Mouse (Mus musculus) forebrain, embryonic 15.5 days (tissue): ENCODE results near the gene Psap. TPM values are rescaled to one million over a fixed set of nuclear protein-coding genes. Genes with fewer than 3 reads are reported as not detected.
A peak's percentile ranks its signal among the peaks of the same experiment; 100 is the strongest.
"Not testable (repeated sequence)": the region's sequence is repeated elsewhere in the genome, so short reads cannot be mapped to it uniquely, and the experiment has no call there.

Source experiments
- ATAC-seq: fragments of 200-750 bp; cut with Nextera tagmentation; replicated peaks from 2 replicates; pipeline ENCODE4 v1.8.0; 2017; ENCODE audit warnings: mild to moderate bottlenecking, moderate TSS enrichment, moderate library complexity
- H3K27ac ChIP-seq: fragments of 300-500 bp; sonication (generic); replicated peaks from 2 replicates; pipeline ENCODE4 v1.5.1; 2015; ENCODE audit warnings: mild to moderate bottlenecking, inconsistent platforms
- H3K27me3 ChIP-seq: fragments of 300-500 bp; sonication (generic); 2 replicates; pipeline ENCODE4 v1.6.1; 2015; ENCODE audit warnings: inconsistent platforms
- H3K36me3 ChIP-seq: fragments of 300-500 bp; sonication (generic); 2 replicates; pipeline ENCODE4 v1.6.1; 2015; ENCODE audit warnings: mild to moderate bottlenecking, inconsistent platforms
- H3K4me1 ChIP-seq: fragments of 300-500 bp; sonication (generic); 2 replicates; pipeline ENCODE4 v1.6.1; 2015; ENCODE audit warnings: inconsistent platforms
- H3K4me2 ChIP-seq: fragments of 300-500 bp; sonication (generic); replicated peaks from 2 replicates; pipeline ENCODE4 v1.6.1; 2015; ENCODE audit warnings: mild to moderate bottlenecking, inconsistent platforms
- H3K4me3 ChIP-seq: fragments of 300-500 bp; sonication (generic); 2 replicates; pipeline ENCODE4 v1.5.1; 2015; ENCODE audit warnings: mild to moderate bottlenecking, inconsistent platforms
- H3K9ac ChIP-seq: fragments of 300-500 bp; sonication (generic); replicated peaks from 2 replicates; pipeline ENCODE4 v1.6.1; 2015; ENCODE audit warnings: mild to moderate bottlenecking, inconsistent platforms
- H3K9me3 ChIP-seq: fragments of 300-500 bp; sonication (generic); 2 replicates; pipeline ENCODE4 v1.6.1; 2016; ENCODE audit warnings: inconsistent platforms
- WGBS: fragments of 180-500 bp; shearing (Covaris S2); methylation state at CpG from one replicate; pipeline ENCODE4 v1.1.7; 2015; ENCODE audit warnings: mixed read lengths; 5-methylcytosine and 5-hydroxymethylcytosine counted together
- polyA plus RNA-seq: library from polyadenylated mRNA; unstranded; fragments of >200 nt; fragmentation: Nextera tagmentation; extraction: Ambion mirVana; gene quantifications from 2 replicates; pipeline ENCODE4 v1.2.1, GENCODE M21; 2015

Gene Psap
- polyA plus RNA-seq = 141 and 169 TPM in 2 replicates

GRCm38 (mm10) chr10:60277207-60278005 lies at the start of gene Psap:
Gene Psap (plus strand): TSS chr10:60277627.
- H3K4me3 ChIP-seq = peak within 1 kb of the TSS; percentile 50
- peak within 1 kb of the TSS; percentile 92 for H3K27ac ChIP-seq
- peak within 1 kb of the TSS; percentile 57 for H3K4me2 ChIP-seq
- H3K36me3 ChIP-seq = no peaks in the 10 kb centered on the region
- peak; percentile 93 for ATAC-seq
- peaks cover 46% of the 10 kb centered on the region for H3K4me1 ChIP-seq
- peak within 1 kb of the TSS; percentile 62 for H3K9ac ChIP-seq
- H3K9me3 ChIP-seq = no peaks in the 10 kb centered on the region
- H3K27me3 ChIP-seq = no peaks in the 10 kb centered on the region
- WGBS = 2% methylated on average over 54 of the region's 54 CpGs

- no peak for ATAC-seq
- Histone ChIP-seq H3K4me2 (no peak overlapping the region), H3K4me3 (no peak overlapping the region), H3K9me3 (no peaks in the 10 kb centered on the region), H3K27me3 (no peaks in the 10 kb centered on the region), H3K9ac (no peak overlapping the region), H3K4me1 (no peaks in the 10 kb centered on the region), H3K36me3 (no peaks in the 10 kb centered on the region), H3K27ac (no peak overlapping the region)
- WGBS = 73% methylated on average over 4 of the region's 4 CpGs
These were observed 49.8 kb upstream of the Psap start for GRCm38 (mm10) chr10:60227666-60228065.

- H3K4me3 ChIP-seq = no peak overlapping the region
- no peak overlapping the region for H3K9ac ChIP-seq
- 90% methylated on average over 6 of the region's 6 CpGs for WGBS
- H3K4me1 ChIP-seq = no peaks in the 10 kb centered on the region
- no peaks in the 10 kb centered on the region for H3K27me3 ChIP-seq
- no peaks in the 10 kb centered on the region for H3K36me3 ChIP-seq
- H3K4me2 ChIP-seq = no peak overlapping the region
- ATAC-seq = no peak
- no peaks in the 10 kb centered on the region for H3K9me3 ChIP-seq
- H3K27ac ChIP-seq = no peak overlapping the region
These were observed 48.3 kb upstream of the Psap start for GRCm38 (mm10) chr10:60229113-60229512.

- H3K36me3 ChIP-seq = no peaks in the 10 kb centered on the region
- no peak overlapping the region for H3K4me2 ChIP-seq
- ATAC-seq = no peak
- H3K9me3 ChIP-seq = no peaks in the 10 kb centered on the region
- no peaks in the 10 kb centered on the region for H3K4me1 ChIP-seq
- H3K27ac ChIP-seq = no peak overlapping the region
- WGBS = 75% methylated on average over 6 of the region's 6 CpGs
- H3K4me3 ChIP-seq = no peak overlapping the region
- no peak overlapping the region for H3K9ac ChIP-seq
- H3K27me3 ChIP-seq = no peaks in the 10 kb centered on the region
These were observed 46.9 kb upstream of the Psap start for GRCm38 (mm10) chr10:60230321-60231088.

GRCm38 (mm10) chr10:60234006-60234405 lies 43.4 kb upstream of the Psap start:
- Histone ChIP-seq H3K36me3 (no peaks in the 10 kb centered on the region), H3K4me2 (no peak overlapping the region), H3K4me3 (no peak overlapping the region), H3K4me1 (no peaks in the 10 kb centered on the region), H3K27me3 (no peaks in the 10 kb centered on the region), H3K9ac (no peak overlapping the region), H3K9me3 (no peaks in the 10 kb centered on the region), H3K27ac (no peak overlapping the region)
- 82% methylated on average over 9 of the region's 9 CpGs for WGBS
- ATAC-seq = no peak

GRCm38 (mm10) chr10:60235876-60236275 lies 41.6 kb upstream of the Psap start:
- H3K27me3 ChIP-seq, H3K27ac ChIP-seq, H3K4me2 ChIP-seq, ATAC-seq, H3K9me3 ChIP-seq, H3K4me1 ChIP-seq, H3K36me3 ChIP-seq, H3K4me3 ChIP-seq, H3K9ac ChIP-seq: not testable (repeated sequence)
- 95% methylated on average over 6 of the region's 6 CpGs for WGBS

GRCm38 (mm10) chr10:60237475-60238154 lies 39.8 kb upstream of the Psap start:
- no peak for ATAC-seq
- 59% methylated on average over 10 of the region's 10 CpGs for WGBS
- H3K4me2 ChIP-seq = no peak overlapping the region

GRCm38 (mm10) chr10:60240416-60240815 lies 37.0 kb upstream of the Psap start:
- 86% methylated on average over 6 of the region's 6 CpGs for WGBS
- no peaks in the 10 kb centered on the region for H3K36me3 ChIP-seq

More at GRCm38 (mm10) chr10:60237475-60238154, 39.8 kb upstream of the Psap start:
- no peaks in the 10 kb centered on the region for H3K36me3 ChIP-seq
- no peak overlapping the region for H3K4me3 ChIP-seq
- no peaks in the 10 kb centered on the region for H3K4me1 ChIP-seq
- H3K27me3 ChIP-seq = no peaks in the 10 kb centered on the region
- H3K27ac ChIP-seq = no peak overlapping the region
- no peaks in the 10 kb centered on the region for H3K9me3 ChIP-seq
- no peak overlapping the region for H3K9ac ChIP-seq

GRCm38 (mm10) chr10:60243941-60244340 lies 33.5 kb upstream of the Psap start:
- ATAC-seq = no peak
- H3K4me2 ChIP-seq = no peak overlapping the region
- no peaks in the 10 kb centered on the region for H3K4me1 ChIP-seq
- no peak overlapping the region for H3K27ac ChIP-seq
- H3K9ac ChIP-seq = no peak overlapping the region
- WGBS = 91% methylated on average over 5 of the region's 5 CpGs
- H3K9me3 ChIP-seq = no peaks in the 10 kb centered on the region
- H3K4me3 ChIP-seq = no peak overlapping the region
- H3K36me3 ChIP-seq = no peaks in the 10 kb centered on the region
- no peaks in the 10 kb centered on the region for H3K27me3 ChIP-seq

More at GRCm38 (mm10) chr10:60240416-60240815, 37.0 kb upstream of the Psap start:
- Histone ChIP-seq H3K27ac (no peak overlapping the region), H3K9ac (no peak overlapping the region), H3K9me3 (no peaks in the 10 kb centered on the region), H3K4me3 (no peak overlapping the region), H3K4me2 (no peak overlapping the region), H3K27me3 (no peaks in the 10 kb centered on the region), H3K4me1 (no peaks in the 10 kb centered on the region)
- ATAC-seq = no peak

GRCm38 (mm10) chr10:60245041-60245440 lies 32.4 kb upstream of the Psap start:
- Histone ChIP-seq H3K27ac (no peak overlapping the region), H3K9me3 (no peaks in the 10 kb centered on the region), H3K4me2 (no peak overlapping the region), H3K4me3 (no peak overlapping the region), H3K9ac (no peak overlapping the region), H3K36me3 (no peaks in the 10 kb centered on the region), H3K27me3 (no peaks in the 10 kb centered on the region), H3K4me1 (no peaks in the 10 kb centered on the region)
- peak; percentile 76 for ATAC-seq
- 3% methylated on average over 8 of the region's 8 CpGs for WGBS

- Histone ChIP-seq H3K27me3 (no peaks in the 10 kb centered on the region), H3K4me1 (no peaks in the 10 kb centered on the region), H3K36me3 (no peaks in the 10 kb centered on the region), H3K9me3 (no peaks in the 10 kb centered on the region), H3K9ac (no peak overlapping the region), H3K4me2 (no peak overlapping the region), H3K27ac (no peak overlapping the region), H3K4me3 (no peak overlapping the region)
- WGBS = 78% methylated on average over 7 of the region's 7 CpGs
- ATAC-seq = no peak
These were observed 31.8 kb upstream of the Psap start for GRCm38 (mm10) chr10:60245635-60246034.

GRCm38 (mm10) chr10:60246519-60246918 lies 30.9 kb upstream of the Psap start:
- H3K4me1 ChIP-seq = no peaks in the 10 kb centered on the region
- no peak overlapping the region for H3K4me2 ChIP-seq
- WGBS = 49% methylated on average over 5 of the region's 5 CpGs
- no peaks in the 10 kb centered on the region for H3K36me3 ChIP-seq
- no peaks in the 10 kb centered on the region for H3K27me3 ChIP-seq
- ATAC-seq = peak; percentile 35; the same call in 1 of the 2 replicates
- H3K27ac ChIP-seq = no peak overlapping the region
- no peaks in the 10 kb centered on the region for H3K9me3 ChIP-seq
- H3K4me3 ChIP-seq = no peak overlapping the region
- no peak overlapping the region for H3K9ac ChIP-seq
